Mouse (Mus musculus): ENCODE results near the gene Cpxm2.

GRCm38 (mm10) chr7:132105326-132105725 is 49.2 kb downstream of the Cpxm2 start:
- TF ChIP-seq CTCF (IDR thresholded peaks at IDR 0.05; ENCODE audit: extremely low read depth, insufficient read depth, insufficient read length, insufficient replicate concordance) (no peak), POLR2A (IDR thresholded peaks at IDR 0.05; ENCODE audit: low read depth, low read length) (no peak)

Data from spleen, adult 2 months (tissue).